Mouse (Mus musculus) embryo, embryonic 11 days (tissue): ENCODE data around the gene Tada1.

Experiments used
- DNase-seq: peaks from one replicate; pipeline ENCODE4 v3.0.0-alpha.2; 2015

Tada1 gene

GRCm38 (mm10) chr1:166379013-166379629, at the start of gene Tada1:
TSS of gene Tada1 (plus strand) at chr1:166379097.
- DNase-seq, result peak; percentile 94

GRCm38 (mm10) chr1:166330752-166331151, 48.1 kb upstream of the Tada1 start:
- no peak for DNase-seq

- no peak for DNase-seq
Observed at GRCm38 (mm10) chr1:166339110-166339509, 39.8 kb upstream of the Tada1 start.

GRCm38 (mm10) chr1:166342060-166342459, 36.8 kb upstream of the Tada1 start:
- no peak for DNase-seq

- DNase-seq, result no peak
Observed at GRCm38 (mm10) chr1:166342539-166342938, 36.4 kb upstream of the Tada1 start.

GRCm38 (mm10) chr1:166343586-166343985, 35.3 kb upstream of the Tada1 start:
- no peak for DNase-seq

- peak; percentile 49 for DNase-seq
Observed at GRCm38 (mm10) chr1:166344300-166345077, 34.4 kb upstream of the Tada1 start.

GRCm38 (mm10) chr1:166345602-166346001, 33.3 kb upstream of the Tada1 start:
- DNase-seq, result no peak

- no peak for DNase-seq
Observed at GRCm38 (mm10) chr1:166346906-166347305, 32.0 kb upstream of the Tada1 start.

- DNase-seq, result peak; percentile 75
Observed at GRCm38 (mm10) chr1:166349341-166349740, 29.6 kb upstream of the Tada1 start.

GRCm38 (mm10) chr1:166349751-166350150, 29.1 kb upstream of the Tada1 start:
- DNase-seq, result peak; percentile 74

GRCm38 (mm10) chr1:166360157-166360855, 18.6 kb upstream of the Tada1 start:
- DNase-seq, result peak; percentile 82

GRCm38 (mm10) chr1:166360896-166361295, 18.0 kb upstream of the Tada1 start:
- no peak for DNase-seq

- no peak for DNase-seq
Observed at GRCm38 (mm10) chr1:166361842-166362241, 17.1 kb upstream of the Tada1 start.

- DNase-seq, result no peak
Observed at GRCm38 (mm10) chr1:166362659-166363058, 16.2 kb upstream of the Tada1 start.

GRCm38 (mm10) chr1:166363122-166363521, 15.8 kb upstream of the Tada1 start:
- no peak for DNase-seq

- DNase-seq, result no peak
Observed at GRCm38 (mm10) chr1:166377171-166377570, 1.7 kb upstream of the Tada1 start.

GRCm38 (mm10) chr1:166378431-166379012, 375 bp upstream of the Tada1 start:
- no peak for DNase-seq

GRCm38 (mm10) chr1:166379630-166380231, 834 bp downstream of the Tada1 start:
- peak; percentile 80 for DNase-seq

GRCm38 (mm10) chr1:166381336-166381735, 2.4 kb downstream of the Tada1 start:
- DNase-seq, result no peak

- DNase-seq, result no peak
Observed at GRCm38 (mm10) chr1:166381821-166382220, 2.9 kb downstream of the Tada1 start.

GRCm38 (mm10) chr1:166382626-166383025, 3.7 kb downstream of the Tada1 start:
- no peak for DNase-seq

- DNase-seq, result no peak
Observed at GRCm38 (mm10) chr1:166384614-166385013, 5.7 kb downstream of the Tada1 start.
